19 mouse cellular contexts compared by ENCODE assay signal in genomic region chr17:88479040-88479439, GRCm38 (mm10). TPM values are rescaled to one million over a fixed set of nuclear protein-coding genes. Genes with fewer than 3 reads are reported as not detected.
DNase-seq lines count a peak whose midpoint lies in the region; ATAC-seq and TF ChIP-seq lines count a peak whose summit lies in the region.
"Had no signal": no experiment of that assay in that cellular context is flagged by ENCODE, and none has a peak within 500 bp of the region (broad histone marks: within the 10 kb centered on the region; RNA-seq: fewer than 3 reads in every experiment).

No protein-coding gene starts in this region.

- no peaks in the 10 kb centered on the region for H3K36me3 ChIP-seq in midbrain, embryonic 11.5 days (ENCODE audit: control insufficient read depth, insufficient read depth, low read length)
- H3K36me3 ChIP-seq in midbrain, postnatal 0 days (ENCODE audit: insufficient read depth, low read length) = no peaks in the 10 kb centered on the region
- peaks cover 22% of the 10 kb centered on the region for H3K36me3 ChIP-seq in liver, embryonic 13.5 days
- peaks cover 5% of the 10 kb centered on the region; the same call in 1 of the 2 replicates for H3K36me3 ChIP-seq in intestine, postnatal 0 days (ENCODE audit: control insufficient read depth, insufficient read depth)
- H3K36me3 ChIP-seq: embryonic facial prominence, embryonic 12.5 days had no signal

- H3K27me3 ChIP-seq in midbrain, embryonic 11.5 days (ENCODE audit: control insufficient read depth, insufficient read depth, low read length) = no peaks in the 10 kb centered on the region
- H3K27me3 ChIP-seq in midbrain, postnatal 0 days (ENCODE audit: insufficient read depth, low read length) = no peaks in the 10 kb centered on the region
- no peaks in the 10 kb centered on the region for H3K27me3 ChIP-seq in liver, embryonic 13.5 days
- H3K27me3 ChIP-seq in intestine, postnatal 0 days (replicated peaks; ENCODE audit: control insufficient read depth, insufficient read depth, low read length) = no peaks in the 10 kb centered on the region
- H3K27me3 ChIP-seq: embryonic facial prominence, embryonic 12.5 days; heart, embryonic 12.5 days; megakaryocyte, embryonic 14.5 days had no signal

- H3K9ac ChIP-seq in midbrain, embryonic 11.5 days (ENCODE audit: low read length) = no peak overlapping the region
- no peak overlapping the region for H3K9ac ChIP-seq in midbrain, postnatal 0 days (replicated peaks; ENCODE audit: low read length, poor library complexity, severe bottlenecking)
- H3K9ac ChIP-seq in liver, embryonic 13.5 days = no peak overlapping the region
- no peak overlapping the region for H3K9ac ChIP-seq in intestine, postnatal 0 days (ENCODE audit: low read depth, low read length)
- H3K9ac ChIP-seq: embryonic facial prominence, embryonic 12.5 days; heart, embryonic 12.5 days; hindbrain, embryonic 14.5 days had no signal

- DNase-seq in midbrain, embryonic 11.5 days (ENCODE audit: low spot score, missing footprints) = peak; percentile 53
- DNase-seq in midbrain, postnatal 0 days (ENCODE audit: low spot score) = no peak
- DNase-seq in liver, embryonic 13.5 days = peak; percentile 43
- DNase-seq in naive thymus-derived CD4-positive, alpha-beta T cell, adult 2 months (ENCODE audit: low read depth) = peak; percentile 24
- DNase-seq in T-cell, adult 2 months (ENCODE audit: low spot score) = no peak
- DNase-seq in right cerebral cortex, adult 2 months (ENCODE audit: low spot score in 2 of 2) = no peak
- DNase-seq: adrenal gland, adult 2 months; gastrocnemius, postnatal 14 days; kidney, adult 2 months; kidney, postnatal 25 days; retina, postnatal 1 day had no signal

- 87% methylated on average over 13 of the region's 13 CpGs for WGBS in midbrain, embryonic 11.5 days
- 79% methylated on average over 13 of the region's 13 CpGs for WGBS in midbrain, postnatal 0 days
- WGBS in liver, embryonic 13.5 days (ENCODE audit: insufficient replicate concordance) = 41% methylated on average over 13 of the region's 13 CpGs
- WGBS in intestine, postnatal 0 days = 68% methylated on average over 13 of the region's 13 CpGs

- H3K4me1 ChIP-seq in midbrain, embryonic 11.5 days (ENCODE audit: control insufficient read depth, insufficient read depth, low read length) = no peaks in the 10 kb centered on the region
- H3K4me1 ChIP-seq in midbrain, postnatal 0 days (ENCODE audit: insufficient read depth, low read length) = no peaks in the 10 kb centered on the region
- H3K4me1 ChIP-seq in liver, embryonic 13.5 days (replicated peaks) = peaks cover 40% of the 10 kb centered on the region
- H3K4me1 ChIP-seq in intestine, postnatal 0 days (replicated peaks; ENCODE audit: control insufficient read depth, insufficient read depth, low read length) = no peaks in the 10 kb centered on the region
- H3K4me1 ChIP-seq: embryonic facial prominence, embryonic 12.5 days had no signal

- TF ChIP-seq CTCF in midbrain, postnatal 0 days (IDR thresholded peaks at IDR 0.05) = no peak
- no peak for TF ChIP-seq CTCF in intestine, postnatal 0 days (IDR thresholded peaks at IDR 0.05; ENCODE audit: low read depth)

- ATAC-seq in midbrain, embryonic 11.5 days (ENCODE audit: low FRiP score) = no peak
- ATAC-seq in midbrain, postnatal 0 days (ENCODE audit: low FRiP score) = no peak
- ATAC-seq in common myeloid progenitor, adult 5-6 weeks (replicated peaks; ENCODE audit: low read depth, poor library complexity, severe bottlenecking) = peak; percentile 22; the same call in 1 of the 2 replicates
- ATAC-seq in liver, embryonic 13.5 days (ENCODE audit: low read depth) = peak; percentile 77
- no peak for ATAC-seq in intestine, postnatal 0 days
- ATAC-seq: lung, postnatal 0 days had no signal

- H3K27ac ChIP-seq in midbrain, embryonic 11.5 days (ENCODE audit: low read depth, low read length) = no peak overlapping the region
- no peak overlapping the region for H3K27ac ChIP-seq in midbrain, postnatal 0 days (ENCODE audit: low read depth, low read length)
- H3K27ac ChIP-seq in liver, embryonic 13.5 days = peak overlapping the region; percentile 53; the same call in 1 of the 2 replicates
- H3K27ac ChIP-seq in intestine, postnatal 0 days (ENCODE audit: low read depth, low read length) = no peak overlapping the region
- H3K27ac ChIP-seq: embryonic facial prominence, embryonic 12.5 days; hindbrain, embryonic 14.5 days; left cerebral cortex, adult 2 months had no signal

- no peak overlapping the region for H3K4me2 ChIP-seq in midbrain, embryonic 11.5 days
- no peak overlapping the region for H3K4me2 ChIP-seq in midbrain, postnatal 0 days (ENCODE audit: low read depth, low read length, poor library complexity, severe bottlenecking)
- H3K4me2 ChIP-seq in liver, embryonic 13.5 days = peak overlapping the region; percentile 26; the same call in 1 of the 2 replicates
- no peak overlapping the region for H3K4me2 ChIP-seq in intestine, postnatal 0 days (replicated peaks; ENCODE audit: low read depth)
- H3K4me2 ChIP-seq: embryonic facial prominence, embryonic 12.5 days; heart, embryonic 12.5 days; hindbrain, embryonic 14.5 days had no signal

- H3K9me3 ChIP-seq in midbrain, embryonic 11.5 days (ENCODE audit: control insufficient read depth, low read length) = no peaks in the 10 kb centered on the region
- H3K9me3 ChIP-seq in midbrain, postnatal 0 days (ENCODE audit: low read length) = no peaks in the 10 kb centered on the region
- no peaks in the 10 kb centered on the region for H3K9me3 ChIP-seq in liver, embryonic 13.5 days (replicated peaks)
- H3K9me3 ChIP-seq in intestine, postnatal 0 days (ENCODE audit: control insufficient read depth) = no peaks in the 10 kb centered on the region
- H3K9me3 ChIP-seq: embryonic facial prominence, embryonic 12.5 days; heart, embryonic 12.5 days; megakaryocyte, embryonic 14.5 days had no signal

- no peak overlapping the region for H3K4me3 ChIP-seq in midbrain, embryonic 11.5 days (ENCODE audit: low read depth, low read length)
- no peak overlapping the region for H3K4me3 ChIP-seq in midbrain, postnatal 0 days (ENCODE audit: low read depth, low read length)
- no peak overlapping the region for H3K4me3 ChIP-seq in liver, embryonic 13.5 days (replicated peaks)
- no peak overlapping the region for H3K4me3 ChIP-seq in intestine, postnatal 0 days (ENCODE audit: low read depth, low read length)
- H3K4me3 ChIP-seq: embryonic facial prominence, embryonic 12.5 days; heart, embryonic 12.5 days; left cerebral cortex, adult 2 months; megakaryocyte, embryonic 14.5 days had no signal

RNA-seq across cellular contexts. Expression of gene Foxn2, which starts 38.5 kb away (rescaled TPM):
- polyA plus RNA-seq in midbrain, embryonic 11.5 days (2014; fragmentation: Nextera tagmentation; extraction: Ambion mirVana) = 7.2 and 8.2 TPM in 2 replicates
- 7.7 and 12.7 TPM in 2 replicates for total RNA-seq in midbrain, postnatal 0 days (2014; rRNA removed)
- 4.5 and 5.3 TPM in 2 replicates for polyA plus RNA-seq in midbrain, postnatal 0 days (2015; fragmentation: Nextera tagmentation; extraction: Ambion mirVana)
- total RNA-seq in common myeloid progenitor, adult 5-6 weeks (2017) = 43.5 and 46.0 TPM in 2 replicates
- polyA plus RNA-seq in liver, embryonic 13.5 days (2015; fragmentation: Nextera tagmentation; extraction: Ambion mirVana) = 12.0 and 15.4 TPM in 2 replicates
- 11.4 and 13.5 TPM in 2 replicates for polyA plus RNA-seq in intestine, postnatal 0 days (2015; fragmentation: Nextera tagmentation; extraction: Ambion mirVana)

RNA-seq across cellular contexts. Expression of gene Ppp1r21, which starts 50.9 kb away (rescaled TPM):
- polyA plus RNA-seq in midbrain, embryonic 11.5 days (2014; fragmentation: Nextera tagmentation; extraction: Ambion mirVana) = 22.7 and 24.0 TPM in 2 replicates
- 44.1 and 68.7 TPM in 2 replicates for total RNA-seq in midbrain, postnatal 0 days (2014; rRNA removed)
- polyA plus RNA-seq in midbrain, postnatal 0 days (2015; fragmentation: Nextera tagmentation; extraction: Ambion mirVana) = 36.6 and 36.7 TPM in 2 replicates
- 40.4 and 41.8 TPM in 2 replicates for total RNA-seq in common myeloid progenitor, adult 5-6 weeks (2017)
- 7.7 and 8.0 TPM in 2 replicates for polyA plus RNA-seq in liver, embryonic 13.5 days (2015; fragmentation: Nextera tagmentation; extraction: Ambion mirVana)
- 25.8 and 27.2 TPM in 2 replicates for polyA plus RNA-seq in intestine, postnatal 0 days (2015; fragmentation: Nextera tagmentation; extraction: Ambion mirVana)

Comparison
In these comparisons a context has a peak if more than half of its experiments do, and no peak if none do; other contexts are left out.
1. DNase-seq: peak in midbrain, embryonic 11.5 days (single experiment), liver, embryonic 13.5 days (single experiment) and naive thymus-derived CD4-positive, alpha-beta T cell, adult 2 months (single experiment); none in midbrain, postnatal 0 days (single experiment), T-cell, adult 2 months (single experiment) and right cerebral cortex, adult 2 months (0 of 2).
2. ATAC-seq: peak in common myeloid progenitor, adult 5-6 weeks (single experiment) and liver, embryonic 13.5 days (single experiment); none in midbrain, embryonic 11.5 days (single experiment), midbrain, postnatal 0 days (single experiment) and intestine, postnatal 0 days (single experiment).